Mouse (Mus musculus): ENCODE measurements around the gene Slc25a3. TPM values are rescaled to one million over a fixed set of nuclear protein-coding genes. Genes with fewer than 3 reads are reported as not detected.

The Slc25a3 gene
- polyA plus RNA-seq, 1 experiment from 2014 or later: 1,186 TPM

Other genes with a start within 250 kb of the Slc25a3 start
- 8.5 and 9.8 TPM in 2 replicates for gene Apaf1, start 41.3 kb downstream of the Slc25a3 start, polyA plus RNA-seq (2015; fragmentation: Nextera tagmentation; extraction: Ambion mirVana)
- gene Ikbip, start 41.1 kb downstream of the Slc25a3 start, polyA plus RNA-seq (2015; fragmentation: Nextera tagmentation; extraction: Ambion mirVana): 31.6 and 39.3 TPM in 2 replicates
- 148 and 153 TPM in 2 replicates for gene Tmpo, start 57.3 kb upstream of the Slc25a3 start, polyA plus RNA-seq (2015; fragmentation: Nextera tagmentation; extraction: Ambion mirVana)